Mouse (Mus musculus) liver, embryonic 16.5 days (tissue): ENCODE results near the gene Psd4. TPM values are rescaled to one million over a fixed set of nuclear protein-coding genes. Genes with fewer than 3 reads are reported as not detected.

ENCODE experiments used
- ATAC-seq: fragments of 200-750 bp; cut with Nextera tagmentation; 2 replicates; pipeline ENCODE4 v1.8.0; 2017; ENCODE audit warnings: low read depth, mild to moderate bottlenecking, moderate number of reproducible peaks, moderate library complexity
- H3K27ac ChIP-seq: fragments of 300-500 bp; sonication (generic); 2 replicates; pipeline ENCODE4 v1.5.1; 2014; ENCODE audit warnings: mild to moderate bottlenecking, low read length
- H3K27me3 ChIP-seq: fragments of 300-500 bp; sonication (generic); 2 replicates; pipeline ENCODE4 v1.6.1; 2014; ENCODE audit warnings: low read depth, low read length, mixed read lengths; ENCODE audit not compliant: control insufficient read depth, insufficient read depth
- H3K36me3 ChIP-seq: fragments of 300-500 bp; sonication (generic); 2 replicates; pipeline ENCODE4 v1.6.1; 2014; ENCODE audit warnings: mild to moderate bottlenecking; ENCODE audit not compliant: control insufficient read depth, insufficient read depth
- H3K4me1 ChIP-seq: fragments of 300-500 bp; sonication (generic); 2 replicates; pipeline ENCODE4 v1.6.1; 2014; ENCODE audit warnings: low read depth, low read length, mixed read lengths; ENCODE audit not compliant: control insufficient read depth
- H3K4me2 ChIP-seq: fragments of 300-500 bp; sonication (generic); 2 replicates; pipeline ENCODE4 v1.6.1; 2014; ENCODE audit warnings: low read depth, low read length, mixed read lengths
- H3K4me3 ChIP-seq: fragments of 300-500 bp; sonication (generic); 2 replicates; pipeline ENCODE4 v1.5.1; 2014; ENCODE audit warnings: low read depth, mild to moderate bottlenecking, low read length
- H3K9ac ChIP-seq: fragments of 300-500 bp; sonication (generic); 2 replicates; pipeline ENCODE4 v1.6.1; 2014; ENCODE audit warnings: low read depth, low read length
- H3K9me3 ChIP-seq: fragments of 300-500 bp; sonication (generic); replicated peaks from 2 replicates; pipeline ENCODE4 v1.6.1; 2016; ENCODE audit warnings: low read length; ENCODE audit not compliant: control insufficient read depth
- WGBS: fragments of 180-500 bp; shearing (Covaris S2); extraction: QIAGEN DNeasy Blood & Tissue Kit; methylation state at CpG from one replicate; pipeline ENCODE4 v1.1.7; 2014; ENCODE audit not compliant: insufficient replicate concordance; 5-methylcytosine and 5-hydroxymethylcytosine counted together
- polyA plus RNA-seq: library from polyadenylated mRNA; unstranded; fragments of >200 nt; fragmentation: Nextera tagmentation; extraction: Ambion mirVana; gene quantifications from 2 replicates; pipeline ENCODE4 v1.2.1, GENCODE M21; 2015

The Psd4 gene
- polyA plus RNA-seq, 1 experiment from 2014 or later: 6.8 TPM

- Histone ChIP-seq H3K9ac (no peak overlapping the region), H3K27ac (no peak overlapping the region), H3K9me3 (no peaks in the 10 kb centered on the region), H3K27me3 (no peaks in the 10 kb centered on the region), H3K4me2 (0 out of 2 replicates have a peak overlapping the region, but pooled peaks have one; percentile 1), H3K4me3 (no peak overlapping the region), H3K36me3 (no peaks in the 10 kb centered on the region), H3K4me1 (no peaks in the 10 kb centered on the region; the same call in 1 of the 2 replicates)
- WGBS: 26% methylated on average over 9 of the region's 9 CpGs
- peak; percentile 24; the same call in 1 of the 2 replicates for ATAC-seq
These were observed 92.9 kb downstream of the Psd4 start for GRCm38 (mm10) chr2:24460112-24460807.

DNA sequence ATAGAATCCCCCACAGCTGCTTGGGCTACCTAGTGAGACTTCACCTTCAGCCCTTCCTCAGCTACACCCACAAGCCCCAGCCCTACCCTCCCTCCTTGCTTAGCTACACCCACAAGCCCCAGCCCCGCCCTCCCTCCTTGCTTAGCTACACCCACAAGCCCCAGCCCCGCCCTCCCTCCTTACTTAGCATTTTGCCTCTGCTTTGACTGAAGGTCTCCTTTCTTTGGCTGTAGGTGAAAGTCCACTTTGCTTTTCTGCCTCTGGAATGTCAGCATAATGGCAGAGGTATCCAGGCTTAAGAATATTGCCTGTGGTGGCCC, 93.4 kb downstream of the Psd4 start:
- Histone ChIP-seq H3K9ac (no peak overlapping the region), H3K27ac (no peak overlapping the region), H3K27me3 (no peaks in the 10 kb centered on the region), H3K9me3 (no peaks in the 10 kb centered on the region), H3K4me1 (no peaks in the 10 kb centered on the region; the same call in 1 of the 2 replicates), H3K4me2 (0 out of 2 replicates have a peak overlapping the region, but pooled peaks have one; percentile 1), H3K36me3 (no peaks in the 10 kb centered on the region), H3K4me3 (no peak overlapping the region)
- peak; percentile 77 for ATAC-seq
- WGBS: 29% methylated on average over 2 of the region's 2 CpGs

Other genes starting within 250 kb of the Psd4 start
- not detected in 2 replicates for gene Il1f8, start 214.4 kb upstream of the Psd4 start, polyA plus RNA-seq
- gene Il1f9, start 181.1 kb upstream of the Psd4 start, polyA plus RNA-seq: 0.32 and 0.68 TPM in 2 replicates
- not detected in 2 replicates for gene Il1f6, start 152.2 kb upstream of the Psd4 start, polyA plus RNA-seq
- gene Il1f5, start 90.6 kb upstream of the Psd4 start, polyA plus RNA-seq: not detected in 2 replicates
- not detected in 2 replicates for gene Il1f10, start 76.4 kb upstream of the Psd4 start, polyA plus RNA-seq
- 13.4 and 14.2 TPM in 2 replicates for gene Il1rn, start 30.7 kb upstream of the Psd4 start, polyA plus RNA-seq
- gene Pax8, start 108.0 kb downstream of the Psd4 start, polyA plus RNA-seq: 0.05 and 0.40 TPM in 2 replicates